Mouse (Mus musculus): ENCODE measurements around the gene Katnb1. TPM values are rescaled to one million over a fixed set of nuclear protein-coding genes. Genes with fewer than 3 reads are reported as not detected.

Gene Katnb1
- polyA plus RNA-seq (2012; rRNA removed) = 180 and 199 TPM in 2 replicates

DNA sequence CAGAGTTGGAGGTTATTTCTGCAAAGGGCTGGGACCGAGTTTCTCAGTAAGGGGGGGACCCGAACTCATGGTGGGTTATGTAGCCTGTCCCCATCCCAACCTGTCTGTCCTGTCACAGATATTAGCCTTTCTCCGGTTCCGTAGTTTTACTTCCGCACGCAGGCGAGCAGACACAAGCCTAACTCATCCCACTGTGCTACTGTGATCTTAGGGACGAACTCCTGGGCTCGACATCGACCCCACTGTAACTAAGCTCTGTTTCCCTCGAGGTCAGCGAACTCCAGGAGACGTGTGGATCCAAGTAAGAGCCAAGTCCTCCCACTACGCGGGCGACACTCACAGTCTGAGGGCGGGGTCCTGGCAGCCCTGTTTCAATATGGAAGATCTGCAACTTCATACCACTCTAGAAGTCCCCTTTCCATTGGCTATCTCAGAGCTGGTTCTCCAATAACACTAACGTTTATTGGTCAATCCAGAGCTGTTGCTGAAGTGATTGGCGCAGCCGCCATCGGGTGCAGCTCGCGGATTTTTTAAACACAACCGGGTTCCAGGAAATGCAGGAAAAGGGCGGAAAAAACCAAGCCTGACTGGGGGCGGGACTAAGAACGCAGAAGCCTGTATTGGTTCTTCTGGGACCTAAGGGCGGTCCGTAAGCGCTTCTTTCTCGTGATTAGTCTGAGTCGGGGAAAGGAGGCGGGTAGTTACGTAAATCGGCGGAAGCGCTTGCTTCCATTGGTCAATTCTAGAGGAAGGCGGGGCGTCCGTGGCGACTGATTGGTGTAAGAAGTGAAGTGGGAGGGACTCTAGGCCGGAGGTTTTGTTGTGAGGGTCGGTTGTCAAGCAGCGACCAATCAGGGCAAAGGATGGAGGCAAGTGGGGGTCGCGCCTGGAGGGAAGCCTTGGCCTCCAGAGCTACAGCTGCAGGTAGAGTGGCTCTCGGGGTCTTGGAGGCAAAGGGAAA, at the start of gene Katnb1:
Gene Katnb1, plus strand, starts transcription at position 806 of the 961 bp plus-strand sequence.
- Histone ChIP-seq H3K27ac (ENCODE audit: control insufficient read depth, insufficient read depth, low read depth, low read length) (peak within 1 kb of the TSS; percentile 95), H3K36me3 (ENCODE audit: control insufficient read depth, insufficient read depth, low read length) (peaks cover 5% of the 10 kb centered on the region), H3K4me3 (ENCODE audit: control insufficient read depth, low read depth, low read length) (peak within 1 kb of the TSS; percentile 83), H3K4me1 (ENCODE audit: control insufficient read depth, insufficient read depth, low read length) (peaks cover 14% of the 10 kb centered on the region), H3K27me3 (ENCODE audit: control insufficient read depth, insufficient read depth, low read length) (no peaks in the 10 kb centered on the region)
- TF ChIP-seq POLR2A (IDR thresholded peaks at IDR 0.05; ENCODE audit: control insufficient read depth, low read depth, low read length) (peak; percentile 82), CTCF (IDR thresholded peaks at IDR 0.05; ENCODE audit: control insufficient read depth, insufficient read depth, insufficient replicate concordance, low read depth, low read length) (no peak; the same call in 1 of the 2 replicates)

DNA sequence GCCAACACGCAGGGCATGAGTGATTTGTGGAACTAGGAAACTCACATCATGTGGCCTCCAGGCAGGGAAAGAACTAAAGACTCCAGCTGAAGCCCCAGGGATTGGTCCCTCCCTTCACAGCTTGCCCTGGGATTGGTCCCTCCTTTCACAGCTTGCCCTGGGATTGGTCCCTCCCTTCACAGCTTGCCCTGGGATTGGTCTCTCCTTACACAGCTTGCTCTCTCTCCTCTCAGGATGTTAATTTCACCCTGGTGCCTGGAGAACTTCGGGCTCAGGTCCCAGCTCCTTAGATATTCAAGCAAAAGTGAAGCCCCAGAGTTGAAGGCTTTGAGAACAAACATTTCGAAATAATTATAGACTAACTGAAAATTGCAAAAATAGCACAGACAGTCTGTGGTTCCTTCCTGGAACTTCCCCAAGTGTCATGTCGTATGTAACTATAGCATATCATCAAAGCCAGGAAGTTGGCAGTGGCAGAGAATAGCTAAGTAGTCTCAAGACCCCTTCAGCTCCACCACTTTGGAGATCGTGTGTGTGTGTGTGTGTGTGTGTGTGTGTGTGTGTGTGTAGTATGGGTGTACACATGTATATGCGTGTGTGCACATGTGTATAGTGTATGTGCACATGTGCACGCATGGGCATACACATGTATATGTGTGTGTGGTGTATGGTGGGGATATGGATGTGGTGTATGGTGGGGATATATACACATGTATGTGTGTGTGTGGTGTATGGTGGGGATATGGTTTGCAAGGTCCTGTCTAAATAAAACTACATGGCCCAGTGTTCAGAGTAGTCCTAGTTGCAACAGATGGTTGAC, 43.7 kb upstream of the Katnb1 start:
- Histone ChIP-seq H3K4me3 (ENCODE audit: control insufficient read depth, low read depth, low read length) (no peak overlapping the region), H3K27ac (ENCODE audit: control insufficient read depth, insufficient read depth, low read depth, low read length) (no peak overlapping the region), H3K27me3 (ENCODE audit: control insufficient read depth, insufficient read depth, low read length) (no peaks in the 10 kb centered on the region), H3K36me3 (ENCODE audit: control insufficient read depth, insufficient read depth, low read length) (no peaks in the 10 kb centered on the region), H3K4me1 (ENCODE audit: control insufficient read depth, insufficient read depth, low read length) (no peaks in the 10 kb centered on the region)
- no peak for TF ChIP-seq CTCF (IDR thresholded peaks at IDR 0.05; ENCODE audit: control insufficient read depth, insufficient read depth, insufficient replicate concordance, low read depth, low read length)
- no peak for TF ChIP-seq POLR2A (IDR thresholded peaks at IDR 0.05; ENCODE audit: control insufficient read depth, low read depth, low read length)

DNA sequence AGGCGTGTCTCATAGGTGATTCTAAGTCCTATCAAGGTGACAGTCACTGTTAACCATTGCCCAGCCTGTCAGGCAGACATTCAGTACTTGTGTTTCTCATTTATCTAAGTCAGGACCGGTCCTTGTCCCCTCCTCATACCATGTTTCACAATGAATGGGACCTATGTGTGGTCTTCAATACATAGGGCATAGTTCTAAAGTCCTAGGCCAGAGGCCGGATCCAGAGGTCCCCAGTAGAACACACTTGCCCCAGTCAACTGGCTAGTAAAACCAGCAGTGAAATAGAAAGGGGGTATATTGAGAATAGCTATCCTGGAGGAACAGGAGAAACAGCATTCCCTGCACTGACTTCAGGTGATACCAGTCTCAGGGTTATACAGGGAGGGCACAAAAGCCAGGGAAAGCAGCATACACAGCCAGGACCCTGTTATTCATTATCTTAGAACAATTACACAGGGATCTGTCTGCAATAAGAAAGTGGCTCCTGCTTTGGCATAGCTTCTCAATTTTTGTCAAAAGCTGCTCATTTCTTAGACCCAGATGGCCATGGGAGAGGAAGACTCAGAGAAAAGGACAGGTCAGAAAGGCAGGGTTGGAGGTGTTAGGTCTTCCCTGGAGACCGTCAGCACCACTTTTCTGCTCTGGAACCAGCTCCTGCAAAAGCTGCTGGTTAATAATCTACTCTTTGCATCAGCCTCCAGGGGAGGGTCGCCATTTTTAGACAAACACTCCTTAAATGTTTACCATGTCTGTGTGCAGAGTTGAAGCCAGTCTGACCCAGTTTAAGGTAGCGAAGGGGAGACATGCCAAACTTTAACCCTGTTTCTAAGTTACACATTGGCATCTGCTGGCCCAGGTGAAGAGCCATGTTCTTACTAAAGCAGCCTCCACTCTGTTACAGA, 38.9 kb upstream of the Katnb1 start:
- no peak overlapping the region for H3K27ac ChIP-seq (ENCODE audit: control insufficient read depth, insufficient read depth, low read depth, low read length)
- no peaks in the 10 kb centered on the region for H3K36me3 ChIP-seq (ENCODE audit: control insufficient read depth, insufficient read depth, low read length)
- H3K27me3 ChIP-seq (ENCODE audit: control insufficient read depth, insufficient read depth, low read length) = no peaks in the 10 kb centered on the region
- no peaks in the 10 kb centered on the region for H3K4me1 ChIP-seq (ENCODE audit: control insufficient read depth, insufficient read depth, low read length)
- TF ChIP-seq POLR2A (IDR thresholded peaks at IDR 0.05; ENCODE audit: control insufficient read depth, low read depth, low read length) = no peak
- no peak for TF ChIP-seq CTCF (IDR thresholded peaks at IDR 0.05; ENCODE audit: control insufficient read depth, insufficient read depth, insufficient replicate concordance, low read depth, low read length)
- no peak overlapping the region for H3K4me3 ChIP-seq (ENCODE audit: control insufficient read depth, low read depth, low read length)

GRCm38 (mm10) chr8:95044811-95045210, 36.2 kb upstream of the Katnb1 start:
- no peaks in the 10 kb centered on the region for H3K4me1 ChIP-seq (ENCODE audit: control insufficient read depth, insufficient read depth, low read length)
- no peak overlapping the region for H3K27ac ChIP-seq (ENCODE audit: control insufficient read depth, insufficient read depth, low read depth, low read length)
- no peaks in the 10 kb centered on the region for H3K36me3 ChIP-seq (ENCODE audit: control insufficient read depth, insufficient read depth, low read length)
- no peak overlapping the region for H3K4me3 ChIP-seq (ENCODE audit: control insufficient read depth, low read depth, low read length)
- TF ChIP-seq CTCF (IDR thresholded peaks at IDR 0.05; ENCODE audit: control insufficient read depth, insufficient read depth, insufficient replicate concordance, low read depth, low read length) (no peak), POLR2A (IDR thresholded peaks at IDR 0.05; ENCODE audit: control insufficient read depth, low read depth, low read length) (no peak)
- no peaks in the 10 kb centered on the region for H3K27me3 ChIP-seq (ENCODE audit: control insufficient read depth, insufficient read depth, low read length)

DNA sequence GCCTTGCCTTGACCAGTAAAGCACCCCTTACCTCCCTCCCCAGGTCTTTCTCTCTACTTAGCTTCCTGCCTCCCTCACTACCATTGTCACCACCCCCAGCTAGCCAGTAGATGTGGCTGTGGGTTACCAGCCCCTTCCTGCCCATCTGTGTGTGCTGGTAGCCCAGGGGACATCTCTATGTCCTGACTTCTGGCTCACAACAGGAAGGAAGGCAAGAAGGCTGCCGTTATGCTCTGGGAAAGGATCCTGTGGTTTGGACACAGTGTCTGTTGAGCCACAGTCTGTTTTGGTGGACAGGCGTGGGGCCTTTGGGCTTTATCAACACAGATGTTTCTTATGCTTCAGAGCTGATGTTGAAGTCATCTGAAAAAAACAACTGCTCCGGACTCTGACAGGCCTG, 34.0 kb upstream of the Katnb1 start:
- H3K4me3 ChIP-seq (ENCODE audit: control insufficient read depth, low read depth, low read length) = no peak overlapping the region
- H3K27me3 ChIP-seq (ENCODE audit: control insufficient read depth, insufficient read depth, low read length) = no peaks in the 10 kb centered on the region
- TF ChIP-seq POLR2A (IDR thresholded peaks at IDR 0.05; ENCODE audit: control insufficient read depth, low read depth, low read length) (no peak), CTCF (IDR thresholded peaks at IDR 0.05; ENCODE audit: control insufficient read depth, insufficient read depth, insufficient replicate concordance, low read depth, low read length) (no peak)
- H3K4me1 ChIP-seq (ENCODE audit: control insufficient read depth, insufficient read depth, low read length) = no peaks in the 10 kb centered on the region
- H3K27ac ChIP-seq (ENCODE audit: control insufficient read depth, insufficient read depth, low read depth, low read length) = no peak overlapping the region
- no peaks in the 10 kb centered on the region for H3K36me3 ChIP-seq (ENCODE audit: control insufficient read depth, insufficient read depth, low read length)

GRCm38 (mm10) chr8:95047884-95048680, 32.9 kb upstream of the Katnb1 start:
- no peak overlapping the region for H3K27ac ChIP-seq (ENCODE audit: control insufficient read depth, insufficient read depth, low read depth, low read length)
- no peaks in the 10 kb centered on the region for H3K4me1 ChIP-seq (ENCODE audit: control insufficient read depth, insufficient read depth, low read length)
- H3K27me3 ChIP-seq (ENCODE audit: control insufficient read depth, insufficient read depth, low read length) = no peaks in the 10 kb centered on the region
- TF ChIP-seq POLR2A (IDR thresholded peaks at IDR 0.05; ENCODE audit: control insufficient read depth, low read depth, low read length) (no peak), CTCF (IDR thresholded peaks at IDR 0.05; ENCODE audit: control insufficient read depth, insufficient read depth, insufficient replicate concordance, low read depth, low read length) (no peak)
- no peak overlapping the region for H3K4me3 ChIP-seq (ENCODE audit: control insufficient read depth, low read depth, low read length)
- no peaks in the 10 kb centered on the region for H3K36me3 ChIP-seq (ENCODE audit: control insufficient read depth, insufficient read depth, low read length)

Measured in testis, adult 2 months (tissue).